Mouse (Mus musculus): Measurements from ENCODE around the gene Zfyve19. TPM values are rescaled to one million over a fixed set of nuclear protein-coding genes. Genes with fewer than 3 reads are reported as not detected.

The Zfyve19 gene
- total RNA-seq (2018; cell fraction: chromatin; rRNA removed), result 100 to 1,000 TPM in 1 of 26 experiments, 10 to 100 TPM in 22, 1 to 10 TPM in 3; 6.2 to 103 (median 35.1) TPM
- 10 to 100 TPM; 10.1 to 27.6 (median 20.1) TPM for total RNA-seq (2018; cell fraction: cytosol; rRNA removed)
- total RNA-seq (2018; cell fraction: nucleus; rRNA removed), result 10 to 100 TPM in 23 of 26 experiments, 1 to 10 TPM in 3; 5.2 to 75.6 (median 22.9) TPM
- polyA plus RNA-seq (2018), result 19.2 to 23.2 TPM (median 20.3 TPM) in 3 replicates

- peak within 1 kb of the TSS; percentile 81 for H3K27ac ChIP-seq
- WGBS (ENCODE audit: missing documents), result 0% methylated on average over 51 of the region's 51 CpGs
- peaks cover 28% of the 10 kb centered on the region; the same call in 1 of the 2 replicates for H3K36me3 ChIP-seq (ENCODE audit: inconsistent target)
- H3K4me3 ChIP-seq (ENCODE audit: inconsistent target), result peak within 1 kb of the TSS; percentile 92
- peaks cover 48% of the 10 kb centered on the region; the same call in 1 of the 2 replicates for H3K79me2 ChIP-seq (ENCODE audit: inconsistent target)
These were observed at the start of gene Zfyve19, which contains the start of gene Dnajc17 for GRCm38 (mm10) chr2:119208344-119209175. TSS of gene Zfyve19 (plus strand) at chr2:119208617. TSS of gene Dnajc17 (minus strand) at chr2:119208795.

- H3K36me3 ChIP-seq (ENCODE audit: inconsistent target), result no peaks in the 10 kb centered on the region
- peaks cover 2% of the 10 kb centered on the region; the same call in 1 of the 2 replicates for H3K79me2 ChIP-seq (ENCODE audit: inconsistent target)
- H3K4me3 ChIP-seq (ENCODE audit: inconsistent target), result no peak overlapping the region
- 100% methylated on average over 2 of the region's 2 CpGs for WGBS (ENCODE audit: missing documents)
- no peak overlapping the region for H3K27ac ChIP-seq
These were observed 47.2 kb upstream of the Zfyve19 start for GRCm38 (mm10) chr2:119161247-119161646.

GRCm38 (mm10) chr2:119163135-119163534, 45.3 kb upstream of the Zfyve19 start:
- Histone ChIP-seq H3K4me3 (ENCODE audit: inconsistent target) (no peak overlapping the region), H3K27ac (no peak overlapping the region), H3K79me2 (ENCODE audit: inconsistent target) (no peaks in the 10 kb centered on the region), H3K36me3 (ENCODE audit: inconsistent target) (no peaks in the 10 kb centered on the region)
- WGBS (ENCODE audit: missing documents), result 15% methylated on average over 2 of the region's 3 CpGs

- Histone ChIP-seq H3K36me3 (ENCODE audit: inconsistent target) (no peaks in the 10 kb centered on the region), H3K27ac (no peak overlapping the region), H3K4me3 (ENCODE audit: inconsistent target) (no peak overlapping the region), H3K79me2 (ENCODE audit: inconsistent target) (no peaks in the 10 kb centered on the region)
- WGBS (ENCODE audit: missing documents), result 95% methylated on average over 4 of the region's 4 CpGs
These were observed 44.4 kb upstream of the Zfyve19 start for GRCm38 (mm10) chr2:119163999-119164398.

- Histone ChIP-seq H3K4me3 (ENCODE audit: inconsistent target) (no peak overlapping the region), H3K27ac (no peak overlapping the region)
These were observed 43.0 kb upstream of the Zfyve19 start for GRCm38 (mm10) chr2:119165401-119165800.

GRCm38 (mm10) chr2:119166901-119167865, 41.2 kb upstream of the Zfyve19 start, which contains the start of gene Gchfr:
TSS of gene Gchfr (plus strand) at chr2:119167773.
- H3K79me2 ChIP-seq (ENCODE audit: inconsistent target), result no peaks in the 10 kb centered on the region
- H3K27ac ChIP-seq, result no peak within 1 kb of the TSS
- H3K4me3 ChIP-seq (ENCODE audit: inconsistent target), result peak within 1 kb of the TSS; percentile 32
- H3K36me3 ChIP-seq (ENCODE audit: inconsistent target), result no peaks in the 10 kb centered on the region
- 2% methylated on average over 58 of the region's 60 CpGs for WGBS (ENCODE audit: missing documents)

More at GRCm38 (mm10) chr2:119165401-119165800, 43.0 kb upstream of the Zfyve19 start:
- Histone ChIP-seq H3K36me3 (ENCODE audit: inconsistent target) (no peaks in the 10 kb centered on the region), H3K79me2 (ENCODE audit: inconsistent target) (no peaks in the 10 kb centered on the region)

GRCm38 (mm10) chr2:119167866-119168256, 40.6 kb upstream of the Zfyve19 start:
- Histone ChIP-seq H3K36me3 (ENCODE audit: inconsistent target) (no peaks in the 10 kb centered on the region), H3K79me2 (ENCODE audit: inconsistent target) (no peaks in the 10 kb centered on the region), H3K4me3 (ENCODE audit: inconsistent target) (no peak overlapping the region; the same call in 1 of the 2 replicates), H3K27ac (no peak overlapping the region)
- 19% methylated on average over 25 of the region's 26 CpGs for WGBS (ENCODE audit: missing documents)

- 85% methylated on average over 2 of the region's 2 CpGs for WGBS (ENCODE audit: missing documents)
- H3K4me3 ChIP-seq (ENCODE audit: inconsistent target), result no peak overlapping the region
- no peaks in the 10 kb centered on the region for H3K36me3 ChIP-seq (ENCODE audit: inconsistent target)
- H3K27ac ChIP-seq, result no peak overlapping the region
- H3K79me2 ChIP-seq (ENCODE audit: inconsistent target), result no peaks in the 10 kb centered on the region
These were observed 38.1 kb upstream of the Zfyve19 start for GRCm38 (mm10) chr2:119170282-119170681.

GRCm38 (mm10) chr2:119171574-119171973, 36.8 kb upstream of the Zfyve19 start:
- no peak overlapping the region for H3K4me3 ChIP-seq (ENCODE audit: inconsistent target)
- H3K27ac ChIP-seq, result no peak overlapping the region
- 87% methylated on average over 8 of the region's 8 CpGs for WGBS (ENCODE audit: missing documents)
- H3K36me3 ChIP-seq (ENCODE audit: inconsistent target), result no peaks in the 10 kb centered on the region
- no peaks in the 10 kb centered on the region for H3K79me2 ChIP-seq (ENCODE audit: inconsistent target)

- no peak overlapping the region for H3K4me3 ChIP-seq (ENCODE audit: inconsistent target)
- no peak overlapping the region for H3K27ac ChIP-seq
- H3K36me3 ChIP-seq (ENCODE audit: inconsistent target), result no peaks in the 10 kb centered on the region
- H3K79me2 ChIP-seq (ENCODE audit: inconsistent target), result no peaks in the 10 kb centered on the region
- WGBS (ENCODE audit: missing documents), result 94% methylated on average over 7 of the region's 7 CpGs
These were observed 36.0 kb upstream of the Zfyve19 start for GRCm38 (mm10) chr2:119172446-119172845.

- WGBS (ENCODE audit: missing documents), result 60% methylated on average over 13 of the region's 13 CpGs
- no peaks in the 10 kb centered on the region for H3K79me2 ChIP-seq (ENCODE audit: inconsistent target)
- no peak overlapping the region for H3K4me3 ChIP-seq (ENCODE audit: inconsistent target)
- no peaks in the 10 kb centered on the region for H3K36me3 ChIP-seq (ENCODE audit: inconsistent target)
- H3K27ac ChIP-seq, result no peak overlapping the region
These were observed 35.4 kb upstream of the Zfyve19 start for GRCm38 (mm10) chr2:119172862-119173576.

- Histone ChIP-seq H3K27ac (no peak within 1 kb of the TSS), H3K79me2 (ENCODE audit: inconsistent target) (no peaks in the 10 kb centered on the region), H3K4me3 (ENCODE audit: inconsistent target) (no peak within 1 kb of the TSS), H3K36me3 (ENCODE audit: inconsistent target) (peaks cover 8% of the 10 kb centered on the region; the same call in 1 of the 2 replicates)
- 85% methylated on average over 8 of the region's 8 CpGs for WGBS (ENCODE audit: missing documents)
These were observed 34.3 kb upstream of the Zfyve19 start, which contains the start of gene Gm14137 for GRCm38 (mm10) chr2:119173991-119174651. TSS of gene Gm14137 (plus strand) at chr2:119174509.

- Histone ChIP-seq H3K27ac (no peak overlapping the region), H3K36me3 (ENCODE audit: inconsistent target) (peaks cover 16% of the 10 kb centered on the region; the same call in 1 of the 2 replicates), H3K4me3 (ENCODE audit: inconsistent target) (no peak overlapping the region), H3K79me2 (ENCODE audit: inconsistent target) (no peaks in the 10 kb centered on the region)
- WGBS (ENCODE audit: missing documents), result 97% methylated on average over 14 of the region's 14 CpGs
These were observed 33.6 kb upstream of the Zfyve19 start for GRCm38 (mm10) chr2:119174866-119175265.
